Comparison of ENCODE assay signal across 9 mouse cellular contexts in the genomic region with DNA sequence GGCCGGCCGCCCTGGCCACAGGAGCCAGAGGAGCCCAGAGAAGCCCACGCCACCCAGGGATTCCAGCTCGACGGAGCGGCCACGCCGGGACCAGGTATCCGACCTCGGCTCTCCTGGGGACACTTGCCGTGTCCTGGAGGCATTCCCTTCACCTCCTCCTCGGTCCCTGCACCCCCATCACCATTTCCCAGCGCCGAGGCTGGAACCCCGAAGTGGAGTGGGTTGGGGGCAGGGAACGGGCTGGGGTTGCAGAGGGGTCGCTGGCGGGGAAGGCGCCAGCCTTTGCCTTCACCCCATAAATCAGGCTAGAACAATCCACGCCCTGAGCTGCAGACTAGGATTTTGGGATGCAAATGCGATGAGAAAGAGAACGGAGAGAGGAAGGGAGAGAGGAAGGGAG. TPM values are rescaled to one million over a fixed set of nuclear protein-coding genes. Genes with fewer than 3 reads are reported as not detected.
A peak's percentile ranks its signal among the peaks of the same experiment; 100 is the strongest.
DNase-seq lines count a peak whose midpoint lies in the region; ATAC-seq and TF ChIP-seq lines count a peak whose summit lies in the region.
"Had no signal": no experiment of that assay in that cellular context is flagged by ENCODE, and none has a peak within 500 bp of the region (broad histone marks: within the 10 kb centered on the region; RNA-seq: fewer than 3 reads in every experiment).

No protein-coding gene starts in this region.

- H3K4me3 ChIP-seq in heart, embryonic 13.5 days: peak overlapping the region; percentile 50
- peak overlapping the region; percentile 79 for H3K4me3 ChIP-seq in E14TG2a.4 (replicated peaks; ENCODE audit: low read length)
- H3K4me3 ChIP-seq in forebrain, embryonic 10.5 days: peak overlapping the region; percentile 86
- H3K4me3 ChIP-seq in limb, embryonic 13.5 days: peak overlapping the region; percentile 43

- intact Hi-C loops in heart, postnatal 25 days (cut with DNase I): no loop called here

- peaks cover 20% of the 10 kb centered on the region for H3K4me1 ChIP-seq in heart, embryonic 13.5 days
- H3K4me1 ChIP-seq in E14TG2a.4 (replicated peaks; ENCODE audit: low read depth, low read length): peaks cover 72% of the 10 kb centered on the region
- peaks cover 90% of the 10 kb centered on the region for H3K4me1 ChIP-seq in forebrain, embryonic 10.5 days
- peaks cover 23% of the 10 kb centered on the region for H3K4me1 ChIP-seq in limb, embryonic 13.5 days

- no peak for DNase-seq in heart, postnatal 25 days (ENCODE audit: low spot score)
- DNase-seq in forebrain, embryonic 10.5 days (ENCODE audit: extremely low spot score, low spot score): peak; percentile 43
- no peak for DNase-seq in adrenal gland, adult 18-20 months (ENCODE audit: low spot score in 2 of 2)
- no peak for DNase-seq in layer of hippocampus, adult 9-11 months
- DNase-seq in thymus, postnatal 36 days: no peak
- DNase-seq: heart, postnatal 36 days had no signal

- no peak for TF ChIP-seq CTCF in E14TG2a.4 (conservative IDR thresholded peaks at IDR 0.05; ENCODE audit: low read length)

- H3K36me3 ChIP-seq in heart, embryonic 13.5 days: no peaks in the 10 kb centered on the region
- no peaks in the 10 kb centered on the region for H3K36me3 ChIP-seq in E14TG2a.4 (ENCODE audit: insufficient read depth, low read length)
- H3K36me3 ChIP-seq in forebrain, embryonic 10.5 days (replicated peaks): peaks cover 88% of the 10 kb centered on the region
- H3K36me3 ChIP-seq in limb, embryonic 13.5 days: no peaks in the 10 kb centered on the region

- H3K27ac ChIP-seq in heart, embryonic 13.5 days (replicated peaks): no peak overlapping the region
- peak overlapping the region; percentile 98 for H3K27ac ChIP-seq in forebrain, embryonic 10.5 days
- no peak overlapping the region for H3K27ac ChIP-seq in limb, embryonic 13.5 days

- H3K27me3 ChIP-seq in heart, embryonic 13.5 days (replicated peaks): peaks cover 100% of the 10 kb centered on the region
- peaks cover 100% of the 10 kb centered on the region for H3K27me3 ChIP-seq in E14TG2a.4 (ENCODE audit: insufficient read depth, low read length)
- peaks cover 100% of the 10 kb centered on the region for H3K27me3 ChIP-seq in forebrain, embryonic 10.5 days (ENCODE audit: poor library complexity, severe bottlenecking)
- peaks cover 100% of the 10 kb centered on the region for H3K27me3 ChIP-seq in limb, embryonic 13.5 days

- H3K9ac ChIP-seq in heart, embryonic 13.5 days: no peak overlapping the region
- H3K9ac ChIP-seq in limb, embryonic 13.5 days: no peak overlapping the region

- peak overlapping the region; percentile 69 for H3K4me2 ChIP-seq in heart, embryonic 13.5 days
- H3K4me2 ChIP-seq in limb, embryonic 13.5 days (replicated peaks): peak overlapping the region; percentile 69

- WGBS in heart, embryonic 13.5 days: 1% methylated on average over 22 of the region's 22 CpGs
- 0% methylated on average over 22 of the region's 22 CpGs for WGBS in forebrain, embryonic 10.5 days
- 2% methylated on average over 22 of the region's 22 CpGs for whole genome bisulfite sequencing in limb, embryonic 13.5 days

- no peak for ATAC-seq in heart, embryonic 13.5 days (ENCODE audit: extremely low read depth, insufficient number of reproducible peaks, low FRiP score, low TSS enrichment)
- ATAC-seq in limb, embryonic 13.5 days (ENCODE audit: low FRiP score, low read depth): no peak

- H3K9me3 ChIP-seq in heart, embryonic 13.5 days: no peaks in the 10 kb centered on the region
- H3K9me3 ChIP-seq in E14TG2a.4 (ENCODE audit: low read length): no peaks in the 10 kb centered on the region; the same call in 1 of the 2 replicates
- no peaks in the 10 kb centered on the region for H3K9me3 ChIP-seq in forebrain, embryonic 10.5 days
- H3K9me3 ChIP-seq in limb, embryonic 13.5 days: no peaks in the 10 kb centered on the region

RNA-seq across cellular contexts. Expression of a gene that starts 39.2 kb away (rescaled TPM):
- polyA plus RNA-seq in heart, embryonic 13.5 days (2015; fragmentation: Nextera tagmentation; extraction: Ambion mirVana): 24.4 and 27.1 TPM in 2 replicates
- 10 to 100 TPM; 56.9 to 57.3 TPM for total RNA-seq in heart, postnatal 25 days (2021)
- polyA plus RNA-seq in forebrain, embryonic 10.5 days (2016; fragmentation: Nextera tagmentation; extraction: Ambion mirVana): 42.1 and 46.4 TPM in 2 replicates
- polyA plus RNA-seq in limb, embryonic 13.5 days (2015; fragmentation: Nextera tagmentation; extraction: Ambion mirVana): 32.9 and 35.3 TPM in 2 replicates
- 10 to 100 TPM; 63.5 to 79.3 TPM for total RNA-seq in adrenal gland, adult 18-20 months (2021)
